Mouse (Mus musculus) liver, postnatal 0 days (tissue): ENCODE data around the gene 2310009B15Rik.

ENCODE experiments used
- CTCF ChIP-seq: sonication (generic); IDR thresholded peaks from 2 replicates; pipeline ENCODE4 v1.5.1; 2016; ENCODE audit warnings: antibody characterized with exemption, low read depth
- EP300 ChIP-seq: IDR thresholded peaks from 2 replicates; pipeline ENCODE4 v1.6.1; 2016; ENCODE audit warnings: antibody characterized with exemption, low read depth, mild to moderate bottlenecking

- no peak for TF ChIP-seq CTCF
- no peak for TF ChIP-seq EP300
Measured at GRCm38 (mm10) chr1:138848511-138849109, 8.0 kb downstream of the 2310009B15Rik start, which contains the start of gene Lhx9.
